Mouse (Mus musculus) telencephalon, adult 2 months (tissue): ENCODE measurements around the gene Dgki.

Source experiments
- DNase-seq: peaks from one replicate; pipeline ENCODE4 v3.0.0-alpha.2; 2011; ENCODE audit warnings: low read depth, low spot score

Dgki gene

DNA sequence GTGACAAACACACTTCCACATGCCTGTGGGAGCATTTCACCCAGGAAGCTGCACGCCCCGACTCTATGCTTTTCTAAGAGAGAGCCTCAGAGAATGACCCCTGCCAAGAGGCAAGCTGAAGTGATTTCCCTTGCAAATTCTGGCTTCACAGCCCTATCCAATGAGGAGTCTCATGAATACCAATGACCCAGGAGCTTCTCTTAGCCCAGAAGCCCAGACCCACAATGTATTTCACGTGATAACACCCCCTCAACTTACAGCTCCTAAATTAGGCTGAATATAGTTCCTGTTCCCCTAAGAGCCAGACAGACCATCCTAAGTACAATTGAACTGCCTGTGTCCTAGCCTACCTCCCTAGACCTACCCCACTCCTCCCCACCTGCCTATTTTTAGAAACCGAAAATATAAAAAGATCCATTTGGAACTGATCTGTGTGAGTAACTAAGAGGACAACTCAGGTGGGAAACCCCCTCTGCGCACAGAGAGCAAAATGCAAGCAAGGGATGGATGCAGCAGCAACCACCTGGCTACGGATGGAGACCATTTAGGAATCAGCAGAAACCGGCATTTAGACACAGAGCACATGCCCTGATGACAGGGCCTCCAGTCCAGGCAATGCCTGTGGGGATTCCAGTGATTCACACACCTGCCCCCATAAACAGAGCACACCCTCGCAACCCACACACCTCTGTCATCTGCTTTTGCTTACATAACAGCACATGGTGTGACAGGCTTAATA is 2.1 kb downstream of the Dgki start:
- peak; percentile 64 for DNase-seq

DNA sequence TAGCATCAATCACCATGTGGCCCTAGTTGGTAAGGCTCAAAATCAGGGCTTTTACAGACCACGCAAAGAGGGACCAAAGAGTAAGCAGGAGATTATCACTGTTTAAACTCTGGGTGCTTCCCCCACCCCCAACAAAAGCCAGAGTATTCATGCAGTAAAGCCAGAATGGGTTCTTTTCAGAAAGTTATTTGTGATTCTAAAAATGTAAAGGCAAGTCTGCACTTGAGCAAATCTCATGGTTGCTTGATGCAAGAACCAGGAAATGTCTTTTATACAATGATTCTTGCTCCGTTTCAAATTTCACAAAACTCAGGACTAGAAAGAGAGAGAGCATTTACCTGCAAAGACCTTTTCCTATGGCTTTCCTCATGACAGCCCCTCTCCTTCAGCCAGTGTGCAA is 7.9 kb downstream of the Dgki start:
- no peak for DNase-seq

DNA sequence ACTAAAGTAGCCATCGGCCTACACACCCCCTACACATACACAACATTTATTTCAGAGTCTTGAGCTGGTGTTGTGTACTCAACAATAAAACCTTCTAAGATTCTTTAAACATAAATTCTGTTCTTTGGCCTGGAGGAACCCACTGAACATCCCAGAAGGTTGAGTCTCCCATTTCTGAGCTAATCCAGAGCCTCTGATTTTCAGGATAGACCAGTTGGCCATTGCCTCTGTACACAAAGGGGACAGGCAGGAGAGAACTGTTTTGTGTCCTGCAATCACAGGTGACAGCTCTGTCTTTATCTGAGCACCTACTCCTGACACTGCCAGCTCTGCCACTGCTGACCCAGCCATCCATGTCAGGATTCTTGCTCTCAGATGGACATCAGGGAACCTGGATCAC is 8.8 kb downstream of the Dgki start:
- DNase-seq = no peak

DNA sequence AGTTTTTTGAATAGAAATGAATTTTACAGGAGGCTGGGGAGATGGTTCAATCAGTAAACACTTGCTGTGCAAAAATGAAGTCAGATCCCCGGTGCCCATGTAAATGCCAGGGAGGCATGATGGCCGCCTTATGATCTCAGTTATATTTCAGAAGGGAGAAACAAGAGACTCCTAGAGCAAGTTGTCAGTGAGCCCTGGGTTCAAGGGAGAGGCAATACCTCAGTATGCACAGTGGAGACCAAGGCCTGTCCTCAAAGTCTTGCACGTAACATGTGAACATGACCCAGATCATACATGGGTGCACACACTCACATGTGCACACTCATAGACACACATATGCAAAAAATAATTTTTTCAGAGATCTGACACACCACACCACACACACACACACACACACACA is 9.3 kb downstream of the Dgki start:
- no peak for DNase-seq

DNA sequence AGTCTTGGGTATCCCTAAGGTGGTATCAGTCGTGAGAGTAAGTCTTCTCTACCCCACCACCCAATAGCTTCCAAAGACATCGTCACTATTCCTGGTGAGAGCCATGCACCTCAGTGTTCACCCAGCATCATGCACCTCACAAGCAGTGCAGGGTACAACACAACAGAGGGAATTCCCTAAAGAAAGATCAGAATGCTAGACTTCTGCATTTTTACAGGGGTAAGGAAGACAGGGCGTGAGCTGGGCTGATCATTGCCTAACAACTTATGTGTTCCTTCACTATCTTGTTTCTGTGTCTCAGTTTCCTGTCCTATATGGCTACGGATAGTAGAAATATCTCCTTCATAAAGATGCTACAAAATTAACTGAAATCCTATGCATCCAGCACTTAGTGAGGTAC is 13.8 kb downstream of the Dgki start:
- DNase-seq = no peak

DNA sequence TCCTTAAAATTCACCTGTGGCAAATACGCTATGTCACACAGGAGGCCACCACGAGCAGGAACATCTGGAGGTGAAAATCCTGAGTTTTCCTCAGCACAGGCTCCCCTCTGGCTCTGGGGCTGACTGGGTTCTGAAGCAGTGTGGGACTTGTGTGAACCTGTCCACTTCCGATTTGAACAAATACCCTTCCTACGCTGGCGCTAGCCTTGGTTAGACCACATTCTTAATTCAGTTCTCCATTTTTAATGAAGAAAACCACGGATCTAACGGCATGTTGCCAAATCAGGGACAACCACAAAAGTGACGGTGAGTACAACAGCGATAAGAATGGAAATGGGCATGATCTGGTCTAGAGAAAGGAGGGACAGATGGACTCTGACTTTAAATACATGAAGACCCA is 15.1 kb downstream of the Dgki start:
- no peak for DNase-seq

DNA sequence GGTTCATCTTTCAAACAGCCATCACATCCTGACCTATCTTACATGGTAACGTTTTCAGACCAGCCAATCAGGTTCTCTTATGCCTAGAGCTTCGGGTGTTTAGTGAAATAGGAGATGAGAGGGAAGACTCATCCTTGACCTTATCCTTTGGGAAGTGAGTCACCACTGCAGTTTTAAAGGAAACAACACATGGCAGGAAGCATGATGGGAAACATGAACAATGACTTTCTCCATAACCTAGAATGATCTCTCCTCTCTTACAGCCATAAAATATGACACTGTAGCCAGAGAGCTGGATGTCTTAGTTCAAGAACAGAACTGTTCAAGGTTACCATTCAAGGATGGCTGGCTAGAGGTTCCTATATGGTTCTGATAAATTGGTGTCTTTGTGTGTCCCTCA is 16.6 kb downstream of the Dgki start:
- no peak for DNase-seq

DNA sequence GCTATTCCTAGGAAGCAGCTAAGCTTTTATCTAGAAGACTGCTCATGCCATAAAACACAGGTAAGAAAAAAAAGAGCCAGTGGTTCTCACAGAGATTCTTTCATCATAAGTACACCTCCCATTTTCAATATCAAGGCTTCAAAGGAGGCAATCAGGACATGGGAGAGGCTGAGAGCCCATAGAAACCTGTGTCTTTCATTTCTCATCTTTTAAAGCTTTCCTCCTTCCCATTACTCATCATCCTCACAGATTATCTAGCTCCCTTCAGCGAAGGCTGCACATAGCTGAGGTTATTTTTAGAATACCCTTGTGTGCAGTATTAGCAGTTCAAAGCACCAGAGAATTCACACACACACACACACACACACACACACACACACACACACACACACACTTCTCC is 17.3 kb downstream of the Dgki start:
- no peak for DNase-seq

DNA sequence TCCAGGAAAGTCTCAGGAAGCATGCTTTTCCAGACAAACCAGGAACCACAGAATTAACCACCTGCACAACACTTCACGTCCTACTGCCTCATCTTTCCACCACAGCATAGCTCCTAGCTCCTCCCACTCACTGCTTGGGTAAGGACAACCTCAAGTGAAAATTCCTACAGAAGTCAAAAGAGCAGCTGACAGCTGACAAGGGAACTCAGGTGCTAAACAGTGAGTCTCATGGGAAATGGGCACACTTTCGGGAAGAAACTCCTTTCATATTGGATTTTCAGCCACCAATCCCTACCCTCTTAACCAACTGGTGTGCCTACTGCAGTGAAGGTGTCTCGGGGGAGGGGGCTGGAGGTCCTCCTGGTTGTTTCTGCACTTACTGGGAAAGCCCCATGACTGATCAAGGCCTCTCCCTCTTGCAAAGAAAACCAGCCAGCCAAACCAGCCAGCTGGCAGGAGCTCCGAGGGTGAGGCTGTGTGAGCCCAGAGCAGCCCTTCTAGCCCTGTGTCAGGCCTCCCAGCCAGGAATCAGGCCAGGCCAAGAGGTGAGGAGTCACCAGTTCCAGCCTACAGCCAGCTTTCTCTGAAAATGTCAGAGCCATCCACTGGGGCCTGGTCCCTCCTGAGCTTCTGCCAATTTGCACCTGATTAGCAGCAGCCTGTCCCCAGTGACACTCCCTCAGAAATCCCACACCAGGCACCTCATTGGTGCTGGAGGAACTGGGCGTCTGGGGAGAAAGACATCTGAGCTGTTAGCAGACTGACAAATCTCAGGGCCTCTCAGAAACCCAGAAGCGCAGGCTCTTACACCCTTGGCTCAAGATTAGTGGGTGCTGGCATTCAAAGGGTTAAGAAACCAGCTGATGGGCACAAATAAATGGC is 22.9 kb downstream of the Dgki start:
- DNase-seq = no peak

DNA sequence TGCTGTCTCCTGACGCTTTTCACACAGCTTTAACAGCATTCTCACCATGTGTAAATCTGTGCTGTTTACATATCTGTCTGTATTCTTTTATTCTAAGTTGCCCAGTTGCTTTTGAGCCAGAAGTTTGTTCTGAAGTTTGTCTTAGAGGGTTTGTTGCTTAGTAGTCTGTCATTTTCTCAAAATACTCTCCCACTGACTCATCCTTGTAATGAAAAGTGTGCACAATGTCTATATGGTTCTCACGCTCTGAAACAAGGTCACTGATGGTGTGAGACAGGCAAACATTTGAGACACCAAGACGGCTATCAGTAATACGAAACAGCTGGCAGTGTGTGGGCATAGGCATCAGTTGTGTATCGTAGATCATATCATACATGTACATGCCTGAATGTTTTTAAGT is 23.8 kb downstream of the Dgki start:
- DNase-seq = no peak

DNA sequence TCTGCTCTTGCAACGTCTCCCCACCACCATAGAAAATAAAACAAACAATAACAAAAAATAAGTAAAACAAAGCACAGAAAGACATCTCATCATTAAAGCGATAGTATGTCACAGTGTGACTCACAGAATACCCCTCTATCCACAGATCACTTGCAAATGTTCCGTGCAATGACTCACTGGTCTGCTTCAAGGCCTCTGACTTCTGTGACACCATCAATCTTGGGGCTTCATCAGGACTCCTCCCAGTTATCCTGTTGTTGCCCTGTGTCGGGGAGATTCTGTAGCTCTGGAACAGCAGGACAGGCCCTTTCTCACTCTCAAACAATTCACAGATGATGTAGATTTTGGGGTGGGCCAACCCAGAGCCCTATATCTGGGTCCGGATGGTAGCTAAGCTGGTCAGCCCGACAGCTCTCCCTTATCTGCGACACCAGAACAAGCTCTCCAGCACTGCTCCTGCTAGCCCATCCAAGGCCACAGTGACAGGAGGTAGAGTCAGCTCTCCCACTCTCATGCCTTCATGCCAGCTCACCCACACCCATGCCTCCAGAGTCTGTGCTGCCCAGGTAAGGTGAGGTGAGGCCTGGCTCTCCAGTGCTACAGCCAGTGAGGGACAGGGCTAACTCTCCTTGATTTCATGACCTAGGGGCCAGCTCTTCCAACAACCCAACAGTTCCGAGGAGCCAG is 28.9 kb downstream of the Dgki start:
- no peak for DNase-seq

DNA sequence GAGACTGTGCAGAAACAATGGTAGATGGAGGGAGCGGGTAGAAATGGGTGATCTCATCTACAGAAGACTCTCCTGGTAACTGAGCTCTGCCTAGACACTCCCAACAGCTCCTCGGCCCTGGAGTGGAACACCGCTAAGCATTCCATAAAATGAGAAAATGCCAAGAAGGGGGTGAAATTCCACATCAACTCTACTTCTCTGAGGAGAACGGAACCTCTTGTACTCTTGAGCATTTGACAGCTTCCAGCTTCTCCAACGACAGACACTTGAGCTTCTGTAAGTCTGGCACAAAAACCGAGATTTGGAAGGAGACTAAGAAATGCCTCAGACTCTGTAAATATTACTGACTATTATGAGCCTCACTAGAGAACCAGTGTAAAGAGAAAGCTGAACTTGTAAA is 31.4 kb downstream of the Dgki start:
- no peak for DNase-seq

DNA sequence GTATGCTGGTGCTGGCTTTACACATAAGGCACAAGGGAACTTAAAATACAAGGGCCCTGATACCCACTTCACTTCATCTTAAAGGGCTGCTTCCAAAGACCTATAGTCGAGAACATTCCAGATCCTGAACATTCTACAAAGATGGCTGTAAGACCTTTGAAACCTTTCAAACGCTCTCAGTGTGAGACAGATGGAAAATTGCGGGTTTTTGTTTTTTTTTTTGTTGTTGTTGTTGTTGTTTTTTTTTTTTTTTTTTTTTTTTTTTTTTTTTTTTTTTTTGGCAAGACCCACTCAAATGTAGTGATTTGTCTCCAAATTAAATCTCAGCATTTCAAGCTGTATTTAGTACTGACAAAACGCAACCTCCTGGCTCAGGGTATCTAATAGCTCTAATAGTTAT is 32.0 kb downstream of the Dgki start:
- DNase-seq = no peak

DNA sequence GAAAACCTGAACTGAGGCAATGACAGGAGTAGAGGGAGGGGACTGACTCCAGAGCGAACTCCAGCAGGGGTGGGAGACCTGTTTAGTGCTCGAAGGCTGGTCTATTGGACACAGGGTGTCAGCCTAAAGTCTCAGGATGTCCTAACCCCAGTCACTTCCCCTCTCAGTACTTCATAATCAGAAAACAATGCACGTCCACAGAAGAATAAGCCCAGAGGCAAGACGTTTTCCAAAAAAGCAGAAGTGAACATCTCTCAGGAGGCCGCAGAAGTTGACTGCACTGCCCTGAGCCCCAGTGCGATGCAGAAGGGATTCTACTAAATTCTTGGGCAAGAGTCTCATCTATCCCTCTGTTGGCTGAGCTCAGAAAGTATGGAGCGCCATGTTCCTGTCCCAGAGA is 37.5 kb downstream of the Dgki start:
- no peak for DNase-seq

DNA sequence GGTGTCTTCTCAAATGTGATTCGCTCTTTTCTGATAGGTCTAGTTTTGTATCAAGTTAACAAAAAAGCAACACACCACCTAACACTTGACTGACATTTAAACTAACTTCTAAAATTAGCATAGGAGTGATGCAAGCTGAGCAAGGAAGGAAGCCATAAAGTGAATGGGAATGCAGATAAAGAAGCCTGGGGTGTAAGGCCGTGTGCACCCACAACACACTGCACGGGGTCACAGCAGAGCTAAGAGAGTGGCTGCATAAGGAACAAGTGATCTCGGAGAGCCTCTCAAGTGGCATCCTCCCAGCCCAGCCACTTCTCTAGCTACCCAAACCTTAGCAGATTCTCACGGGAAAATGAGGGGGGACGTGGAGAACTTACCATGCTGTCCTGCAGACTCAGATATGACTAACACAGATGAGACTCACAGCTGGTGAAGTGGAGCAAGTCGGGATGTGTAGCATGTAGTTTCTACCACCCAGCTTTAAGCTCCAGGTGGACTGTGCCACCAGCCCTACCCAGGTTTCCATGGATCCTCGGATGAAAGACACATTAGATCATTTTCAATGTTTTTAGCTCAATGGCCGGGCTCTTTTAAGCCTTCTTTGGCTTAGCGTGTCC is 38.6 kb downstream of the Dgki start:
- DNase-seq = no peak

DNA sequence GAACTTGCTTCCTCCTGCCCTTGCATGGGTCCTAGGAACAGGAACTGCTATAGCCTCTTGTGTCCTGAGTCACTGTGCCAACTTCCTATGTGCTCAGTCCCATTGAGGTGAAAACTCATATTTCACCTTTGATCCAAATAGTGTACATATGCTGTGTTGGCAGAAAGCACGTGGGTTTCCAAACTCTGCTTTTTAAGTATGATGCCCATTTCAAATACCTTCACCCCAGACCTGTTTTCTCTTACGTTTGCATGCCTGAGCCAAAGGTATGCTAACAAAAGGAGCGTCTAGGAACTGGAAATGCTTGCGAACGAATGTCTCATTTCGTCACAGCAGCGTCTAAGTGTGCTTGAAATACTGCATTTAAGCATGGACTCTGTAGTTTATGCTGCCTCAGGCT is 41.3 kb downstream of the Dgki start:
- DNase-seq = no peak

DNA sequence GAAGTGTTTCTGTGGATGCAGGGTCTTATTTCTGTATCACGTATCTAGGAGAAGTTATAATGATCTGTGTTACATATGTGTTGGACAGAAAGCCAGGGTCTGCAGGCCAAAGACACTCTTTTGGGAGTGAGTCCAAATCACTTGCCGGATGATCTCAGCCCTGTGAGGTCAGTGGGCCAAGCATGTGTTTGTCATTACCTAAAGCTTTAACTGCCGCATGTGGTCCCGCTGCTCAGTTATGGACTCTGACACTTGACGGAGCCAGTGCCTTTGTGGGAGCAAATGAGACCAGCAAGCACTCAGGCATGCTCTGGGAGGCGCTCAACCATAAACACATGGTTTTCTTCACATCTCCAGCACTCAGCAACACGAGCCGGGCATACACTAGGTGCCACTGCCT is 45.8 kb downstream of the Dgki start:
- no peak for DNase-seq

DNA sequence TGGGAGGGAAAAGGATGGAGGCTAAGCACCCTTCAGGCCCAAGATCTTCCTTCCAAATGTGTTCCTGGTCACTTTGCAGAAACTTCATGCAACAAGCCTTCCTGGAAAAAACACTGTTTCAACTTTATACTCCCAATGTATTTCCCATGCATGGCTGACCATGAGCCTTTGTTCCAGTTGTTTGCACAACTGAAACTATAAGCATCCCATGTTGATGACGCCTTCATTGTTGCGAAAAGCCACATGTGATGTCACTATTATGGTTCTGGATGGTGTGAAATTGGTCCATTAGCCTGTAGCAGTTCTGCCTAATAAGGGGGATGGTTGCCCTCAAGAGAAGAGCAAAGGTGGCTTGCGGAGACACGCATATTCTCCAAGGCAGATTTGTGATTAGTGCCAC is 47.4 kb downstream of the Dgki start:
- DNase-seq = no peak

DNA sequence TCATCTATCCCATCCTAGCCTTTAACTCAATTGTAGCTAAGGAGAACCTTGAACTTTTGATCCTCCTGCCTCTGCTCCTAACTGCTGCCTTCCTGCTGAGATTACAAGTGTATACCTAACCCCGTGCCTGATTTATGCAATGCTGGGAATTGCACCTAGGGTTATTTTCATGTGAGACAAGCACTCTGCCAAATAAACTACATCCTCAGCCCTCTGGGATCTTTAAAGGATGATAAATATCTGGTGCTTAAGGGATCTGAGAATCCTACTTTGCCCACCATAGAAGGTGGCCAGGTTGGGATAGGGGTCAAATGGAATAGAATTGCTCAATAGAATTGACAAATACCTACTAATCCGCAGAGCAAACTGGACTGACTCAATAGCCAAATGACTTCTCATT is 49.3 kb downstream of the Dgki start:
- DNase-seq = no peak

DNA sequence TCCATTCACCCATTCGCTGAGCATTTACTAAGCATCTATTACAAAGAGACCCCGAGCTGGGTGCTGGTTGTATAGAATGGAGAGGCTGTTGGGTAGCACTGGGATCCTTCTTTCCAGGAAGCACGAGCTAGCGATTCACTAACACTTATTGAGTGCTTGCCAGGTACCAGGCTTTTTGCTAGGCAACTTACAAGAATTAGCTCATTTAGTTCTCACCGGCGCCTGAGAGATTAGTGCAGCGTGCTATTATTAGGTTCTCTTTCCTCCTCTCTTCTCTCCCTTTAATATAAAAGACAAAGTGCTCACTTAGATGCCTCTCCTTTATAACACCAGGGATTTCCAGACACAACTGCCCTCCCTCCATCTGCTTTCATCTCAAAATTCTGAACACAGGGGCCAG is 54.2 kb downstream of the Dgki start:
- DNase-seq = no peak

DNA sequence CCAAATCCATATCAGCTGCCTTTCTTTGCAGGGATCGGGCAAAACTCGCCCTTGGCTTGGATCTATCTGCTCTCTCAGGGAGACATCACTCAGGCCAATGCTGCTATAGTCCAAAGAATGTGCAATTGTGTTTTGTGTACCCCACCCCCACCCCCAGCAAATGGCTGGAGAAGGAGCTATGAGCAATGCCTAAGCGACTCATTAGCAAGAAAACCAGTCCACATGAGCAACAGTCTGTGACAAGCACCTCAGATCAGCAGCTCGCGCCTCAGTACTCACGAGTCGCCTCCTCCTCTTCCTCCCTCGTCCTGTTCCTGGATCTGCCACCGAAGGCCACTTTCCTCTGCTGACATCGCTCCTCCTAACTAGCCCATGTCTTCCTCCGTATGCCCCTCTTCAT is 55.9 kb downstream of the Dgki start:
- DNase-seq = no peak

DNA sequence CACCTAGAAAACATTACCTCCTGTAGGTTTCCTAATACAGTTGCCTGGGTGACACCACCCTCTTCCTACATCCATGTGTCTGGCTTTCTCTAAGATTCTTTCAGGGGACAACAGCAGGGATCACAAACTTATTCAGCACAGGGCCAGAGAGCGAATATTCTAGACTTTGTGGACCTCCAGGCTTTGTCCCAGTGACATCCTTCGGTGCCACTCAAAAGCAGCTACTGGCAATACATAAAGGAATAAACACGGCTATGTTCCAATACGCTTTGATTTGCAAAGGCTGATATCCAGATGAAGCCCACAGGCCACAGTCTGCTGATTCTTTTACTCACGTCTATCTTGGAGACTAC is 57.2 kb downstream of the Dgki start:
- no peak for DNase-seq
